Mouse (Mus musculus) embryonic fibroblast, embryonic 13.5 days (primary cell): ENCODE measurements at regions not wholly inside any gene's neighbourhood (a gene's known extent, or its start where the extent isn't known, plus 50 kb on each side); places are given as distances from the start of the nearest gene placed in this dataset.
A peak's percentile ranks its signal among the peaks of the same experiment; 100 is the strongest.

Source experiments
- H3K27ac ChIP-seq: 2 replicates; pipeline ENCODE4 v1.5.1; 2012; ENCODE audit warnings: low read length, control low read depth, inconsistent platforms; ENCODE audit not compliant: insufficient read depth
- H3K4me1 ChIP-seq: 2 replicates; pipeline ENCODE4 v1.6.1; 2011; ENCODE audit warnings: low read length; ENCODE audit not compliant: control insufficient read depth, insufficient read depth
- H3K4me3 ChIP-seq: 2 replicates; pipeline ENCODE4 v1.5.1; 2011; ENCODE audit warnings: mild to moderate bottlenecking, control low read depth, low read length; ENCODE audit not compliant: insufficient read depth
- CTCF ChIP-seq: IDR thresholded peaks from 2 replicates; pipeline ENCODE4 v1.5.1; 2011; ENCODE audit warnings: mild to moderate bottlenecking, control low read depth, low read length, moderate library complexity, borderline replicate concordance; ENCODE audit not compliant: insufficient read depth
- POLR2A ChIP-seq: IDR thresholded peaks from 2 replicates; pipeline ENCODE4 v1.6.1; 2011; ENCODE audit warnings: low read depth, mild to moderate bottlenecking, control low read depth, low read length, moderate library complexity

GRCm38 (mm10) chr10:31252584-31253381 lies 60.4 kb upstream of the Hddc2 start:
- no peak overlapping the region for H3K4me3 ChIP-seq
- H3K27ac ChIP-seq, result no peak overlapping the region
- H3K4me1 ChIP-seq, result peaks cover 4% of the 10 kb centered on the region; the same call in 1 of the 2 replicates
- TF ChIP-seq CTCF (no peak), POLR2A (no peak)

GRCm38 (mm10) chr10:31256934-31257333 lies 56.2 kb upstream of the Hddc2 start:
- H3K27ac ChIP-seq, result no peak overlapping the region
- TF ChIP-seq CTCF, result no peak
- TF ChIP-seq POLR2A, result no peak
- no peak overlapping the region for H3K4me3 ChIP-seq
- H3K4me1 ChIP-seq, result peaks cover 4% of the 10 kb centered on the region; the same call in 1 of the 2 replicates

- no peak for TF ChIP-seq CTCF
- no peak for TF ChIP-seq POLR2A
- peak overlapping the region; percentile 3; the same call in 1 of the 2 replicates for H3K27ac ChIP-seq
- no peak overlapping the region for H3K4me3 ChIP-seq
- H3K4me1 ChIP-seq, result peaks cover 4% of the 10 kb centered on the region; the same call in 1 of the 2 replicates
Measured at GRCm38 (mm10) chr10:31257611-31258010, 55.6 kb upstream of the Hddc2 start.

- H3K4me1 ChIP-seq, result peaks cover 4% of the 10 kb centered on the region; the same call in 1 of the 2 replicates
- no peak overlapping the region for H3K27ac ChIP-seq
- no peak overlapping the region for H3K4me3 ChIP-seq
- no peak for TF ChIP-seq CTCF
- no peak for TF ChIP-seq POLR2A
Measured at GRCm38 (mm10) chr10:31260914-31261313, 52.3 kb upstream of the Hddc2 start.
